Mouse (Mus musculus): ENCODE data around the gene Gm20741. TPM values are rescaled to one million over a fixed set of nuclear protein-coding genes. Genes with fewer than 3 reads are reported as not detected.

Gm20741 gene
- polyA plus RNA-seq, 1 experiment from 2014 or later: not detected

Other genes starting within 250 kb of the Gm20741 start
- 0.05 and 0.13 TPM in 2 replicates for gene Cldn8, start 249.0 kb downstream of the Gm20741 start, polyA plus RNA-seq (2015; fragmentation: Nextera tagmentation; extraction: Ambion mirVana)
- not detected in 2 replicates for gene Krtap24-1, start 199.9 kb downstream of the Gm20741 start, polyA plus RNA-seq (2015; fragmentation: Nextera tagmentation; extraction: Ambion mirVana)
- not detected in 2 replicates for gene 2310079G19Rik, start 184.6 kb downstream of the Gm20741 start, polyA plus RNA-seq (2015; fragmentation: Nextera tagmentation; extraction: Ambion mirVana)
- not detected in 2 replicates for gene Krtap26-1, start 164.4 kb downstream of the Gm20741 start, polyA plus RNA-seq (2015; fragmentation: Nextera tagmentation; extraction: Ambion mirVana)
- gene Krtap27-1, start 140.5 kb downstream of the Gm20741 start, polyA plus RNA-seq (2015; fragmentation: Nextera tagmentation; extraction: Ambion mirVana): not detected in 2 replicates
- gene 2310061N02Rik, start 104.3 kb downstream of the Gm20741 start, polyA plus RNA-seq (2015; fragmentation: Nextera tagmentation; extraction: Ambion mirVana): not detected in 2 replicates
- gene Krtap13-1, start 83.4 kb downstream of the Gm20741 start, polyA plus RNA-seq (2015; fragmentation: Nextera tagmentation; extraction: Ambion mirVana): not detected in 2 replicates
- gene Krtap13, start 60.6 kb downstream of the Gm20741 start, polyA plus RNA-seq (2015; fragmentation: Nextera tagmentation; extraction: Ambion mirVana): 0.31 TPM in 1 of 2 replicates, not detected in the other
- gene 2310034C09Rik, start 53.4 kb downstream of the Gm20741 start, polyA plus RNA-seq (2015; fragmentation: Nextera tagmentation; extraction: Ambion mirVana): 0.29 TPM in 1 of 2 replicates, not detected in the other
- gene 2310057N15Rik, start 38.0 kb downstream of the Gm20741 start, polyA plus RNA-seq (2015; fragmentation: Nextera tagmentation; extraction: Ambion mirVana): not detected in 2 replicates
- not detected in 2 replicates for gene Gm5965, start 34.3 kb downstream of the Gm20741 start, polyA plus RNA-seq (2015; fragmentation: Nextera tagmentation; extraction: Ambion mirVana)
- not detected in 2 replicates for gene Krtap15, start 8.0 kb upstream of the Gm20741 start, polyA plus RNA-seq (2015; fragmentation: Nextera tagmentation; extraction: Ambion mirVana)
- gene Krtap14, start 13.9 kb upstream of the Gm20741 start, polyA plus RNA-seq (2015; fragmentation: Nextera tagmentation; extraction: Ambion mirVana): not detected in 2 replicates
- gene Krtap19-1, start 57.2 kb upstream of the Gm20741 start, polyA plus RNA-seq (2015; fragmentation: Nextera tagmentation; extraction: Ambion mirVana): not detected in 2 replicates
- not detected in 2 replicates for gene Krtap19-2, start 62.0 kb upstream of the Gm20741 start, polyA plus RNA-seq (2015; fragmentation: Nextera tagmentation; extraction: Ambion mirVana)
- not detected in 2 replicates for gene Krtap19-3, start 65.8 kb upstream of the Gm20741 start, polyA plus RNA-seq (2015; fragmentation: Nextera tagmentation; extraction: Ambion mirVana)
- not detected in 2 replicates for gene Krtap19-4, start 72.9 kb upstream of the Gm20741 start, polyA plus RNA-seq (2015; fragmentation: Nextera tagmentation; extraction: Ambion mirVana)
- not detected in 2 replicates for gene Krtap19-5, start 84.2 kb upstream of the Gm20741 start, polyA plus RNA-seq (2015; fragmentation: Nextera tagmentation; extraction: Ambion mirVana)
- gene Krtap19-9b, start 120.0 kb upstream of the Gm20741 start, polyA plus RNA-seq (2015; fragmentation: Nextera tagmentation; extraction: Ambion mirVana): not detected in 2 replicates
- not detected in 2 replicates for gene Krtap16-3, start 150.7 kb upstream of the Gm20741 start, polyA plus RNA-seq (2015; fragmentation: Nextera tagmentation; extraction: Ambion mirVana)
- gene Krtap22-2, start 198.5 kb upstream of the Gm20741 start, polyA plus RNA-seq (2015; fragmentation: Nextera tagmentation; extraction: Ambion mirVana): not detected in 2 replicates
- not detected in 2 replicates for gene Gm10229, start 203.1 kb upstream of the Gm20741 start, polyA plus RNA-seq (2015; fragmentation: Nextera tagmentation; extraction: Ambion mirVana)
- gene Krtap6-1, start 219.5 kb upstream of the Gm20741 start, polyA plus RNA-seq (2015; fragmentation: Nextera tagmentation; extraction: Ambion mirVana): not detected in 2 replicates
- gene Gm10228, start 229.3 kb upstream of the Gm20741 start, polyA plus RNA-seq (2015; fragmentation: Nextera tagmentation; extraction: Ambion mirVana): not detected in 2 replicates
- not detected in 2 replicates for gene Krtap6-5, start 235.7 kb upstream of the Gm20741 start, polyA plus RNA-seq (2015; fragmentation: Nextera tagmentation; extraction: Ambion mirVana)

Data from liver, embryonic 15.5 days (tissue).